Mouse (Mus musculus): ENCODE measurements around the gene Cldn9.

DNA sequence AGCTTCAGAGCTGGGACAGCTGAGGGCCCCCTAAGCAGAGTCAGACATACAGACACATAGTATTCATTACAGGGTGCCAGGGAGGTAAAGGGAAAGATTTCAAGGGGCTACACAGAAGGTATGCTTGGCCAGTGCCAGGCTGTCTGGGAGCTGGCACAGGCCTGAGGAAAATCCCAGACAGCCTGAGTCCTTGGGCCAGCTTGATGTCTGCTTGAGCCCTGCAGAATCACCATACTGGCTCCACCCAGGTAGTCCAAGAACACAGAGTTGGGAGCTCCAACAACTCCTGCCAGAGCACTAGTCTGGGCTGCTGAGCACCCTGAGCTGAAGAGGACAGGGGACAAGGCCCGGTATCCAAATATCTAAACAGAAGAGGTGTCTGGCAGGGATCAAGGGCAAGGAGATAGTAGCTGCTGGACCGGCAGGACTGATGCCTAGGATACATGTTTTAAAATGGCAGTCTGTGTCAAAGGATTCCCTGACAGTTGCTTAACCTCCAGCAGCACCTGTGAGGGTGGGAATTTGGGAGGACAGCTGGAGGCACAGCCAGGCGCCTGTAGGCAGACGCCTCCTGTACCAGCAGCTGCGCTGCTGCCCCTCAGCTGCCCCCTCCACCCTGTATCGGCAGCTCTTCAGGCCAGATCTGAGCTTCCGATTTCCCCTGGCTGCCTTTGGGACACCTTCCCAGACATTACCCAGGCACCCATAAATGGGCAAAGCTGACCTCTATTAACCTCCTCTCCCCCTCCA is 38.7 kb upstream of the Cldn9 start, which contains the start of gene 1520401A03Rik:
- TF ChIP-seq CTCF (conservative IDR thresholded peaks at IDR 0.05; ENCODE audit: low read length) (no peak), NANOG (IDR thresholded peaks at IDR 0.05; ENCODE audit: borderline replicate concordance, low read length) (no peak), POU5F1 (IDR thresholded peaks at IDR 0.05; ENCODE audit: borderline replicate concordance, low read length) (no peak)

All from E14TG2a.4 (cell line).